Mouse (Mus musculus) kidney, postnatal 4 days (tissue): ENCODE results near the gene Arv1.

Source experiments
- DNase-seq, 2 experiments: peaks; one replicate each; pipeline ENCODE4 v3.0.0; 2021; ENCODE audit warnings: mixed read lengths in 2 of 2

Gene Arv1

GRCm38 (mm10) chr8:124732828-124733227, 10.9 kb downstream of the Arv1 start:
- no peak for DNase-seq

- no peak for DNase-seq
Observed at GRCm38 (mm10) chr8:124735371-124735911, 13.5 kb downstream of the Arv1 start.

DNA sequence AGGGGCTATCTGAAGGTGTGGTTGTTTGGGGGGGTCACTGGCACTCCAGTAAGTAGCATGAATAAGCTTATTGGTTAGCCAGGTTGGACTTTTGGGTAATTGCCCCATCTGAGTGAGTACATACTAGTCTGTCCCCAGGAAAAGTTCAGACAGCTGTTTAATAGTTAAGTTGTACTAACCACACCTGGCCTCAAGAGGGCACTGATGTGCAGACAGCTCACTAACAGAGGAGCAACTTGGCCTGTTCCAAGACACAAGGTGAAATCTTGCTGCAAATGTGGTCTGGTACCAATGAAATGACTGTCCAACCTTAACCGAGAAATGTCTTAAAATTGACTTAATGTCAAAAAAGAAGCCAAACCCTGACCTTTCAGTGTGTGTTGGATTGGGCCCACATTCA, 17.3 kb downstream of the Arv1 start:
- DNase-seq: peak; percentile 43 to 51

- DNase-seq: no peak
Observed at GRCm38 (mm10) chr8:124746661-124747060, 24.7 kb downstream of the Arv1 start.

GRCm38 (mm10) chr8:124751191-124751590, 29.3 kb downstream of the Arv1 start:
- DNase-seq: peak; percentile 43 to 65

DNA sequence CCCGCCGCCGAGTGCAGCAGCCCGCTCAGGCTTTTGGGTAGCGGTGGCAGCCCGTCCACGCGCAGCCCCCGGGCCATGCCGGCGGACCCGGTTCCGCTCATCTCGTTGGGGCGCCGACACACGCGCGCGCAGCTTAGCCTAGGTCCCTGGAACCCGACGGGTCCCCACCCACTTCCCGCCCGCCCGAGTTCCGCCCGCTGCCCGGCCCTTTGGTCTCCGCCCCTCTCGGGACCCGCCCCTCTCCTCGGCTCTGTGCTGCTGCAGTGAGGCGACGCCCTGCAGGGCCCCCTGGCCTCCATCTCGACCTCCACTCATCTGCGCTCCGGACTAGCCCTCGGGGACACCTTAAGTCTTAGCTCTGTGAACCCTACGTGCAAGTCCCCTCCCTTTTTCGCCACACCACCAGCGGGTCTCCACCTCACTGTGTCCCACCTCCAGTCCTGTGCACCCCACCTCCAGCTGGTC, 29.8 kb downstream of the Arv1 start, which contains the start of gene Fam89a:
Gene Fam89a (minus strand): TSS at position 124 of the 465 bp plus-strand sequence.
- peak; percentile 80 to 86 for DNase-seq

GRCm38 (mm10) chr8:124752325-124752862, 30.5 kb downstream of the Arv1 start:
- no peak for DNase-seq

GRCm38 (mm10) chr8:124754101-124754791, 32.3 kb downstream of the Arv1 start:
- peak; percentile 54 to 73 for DNase-seq

GRCm38 (mm10) chr8:124754792-124755190, 32.9 kb downstream of the Arv1 start:
- DNase-seq: no peak

DNA sequence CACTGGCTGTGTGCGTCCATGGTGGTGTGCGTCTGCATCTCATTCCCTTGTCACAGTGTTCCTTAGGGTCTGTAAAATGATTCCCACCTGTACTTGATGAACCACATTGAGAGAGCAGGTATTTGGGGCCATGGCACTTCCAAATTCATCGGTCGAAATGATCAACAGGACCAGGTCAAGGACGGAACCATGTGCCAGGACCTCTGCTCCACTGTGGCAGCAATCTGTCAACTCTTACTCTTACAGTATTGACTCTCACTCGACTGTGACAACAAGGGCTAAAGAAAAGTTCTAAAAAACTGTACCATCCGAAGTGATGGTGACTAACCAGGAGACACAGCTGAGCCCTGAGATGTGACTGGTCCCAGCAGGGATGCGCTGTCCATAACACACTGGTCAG, 33.5 kb downstream of the Arv1 start:
- DNase-seq: no peak

- no peak for DNase-seq
Observed at GRCm38 (mm10) chr8:124756153-124756552, 34.2 kb downstream of the Arv1 start.

DNA sequence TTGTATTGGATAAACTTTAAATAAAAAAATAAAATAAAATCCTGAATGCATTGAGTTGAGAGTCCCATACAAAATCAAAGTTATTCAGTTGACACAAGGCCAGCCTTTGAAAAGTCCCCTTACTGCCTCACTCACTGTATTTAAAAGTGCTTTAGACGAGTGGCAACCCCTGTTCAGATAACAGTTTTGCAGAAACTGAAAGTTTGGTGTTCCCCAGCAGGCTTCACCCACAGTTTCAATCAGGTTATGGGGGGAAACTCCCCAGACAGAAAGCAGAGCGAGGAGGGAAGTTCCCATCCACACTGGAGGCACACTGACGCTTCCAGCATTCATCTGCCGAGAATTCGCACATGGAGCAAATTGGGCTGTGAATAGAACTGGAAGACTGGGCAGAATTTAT, 34.7 kb downstream of the Arv1 start:
- no peak for DNase-seq

DNA sequence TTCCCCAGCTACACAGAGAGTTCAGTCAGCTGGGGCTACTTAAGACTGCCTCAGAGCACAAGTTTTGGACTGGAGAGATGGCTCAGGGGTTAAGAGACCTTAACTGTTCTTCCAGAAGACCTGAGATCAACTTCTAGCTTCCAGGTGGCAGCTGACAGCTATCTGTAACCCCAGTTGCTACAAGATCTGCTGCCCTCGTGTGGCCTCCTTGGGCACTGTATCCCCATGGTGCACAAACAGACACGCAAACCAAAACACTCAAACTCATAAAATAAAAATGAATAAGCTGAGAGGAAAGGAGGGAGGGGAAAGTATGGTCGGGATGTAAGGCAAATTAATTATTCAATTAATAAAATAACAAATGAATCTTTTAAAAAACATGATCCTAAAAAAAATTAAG, 36.6 kb downstream of the Arv1 start:
- DNase-seq: peak; percentile 80 to 81

- no peak for DNase-seq
Observed at GRCm38 (mm10) chr8:124763061-124763460, 41.1 kb downstream of the Arv1 start.

DNA sequence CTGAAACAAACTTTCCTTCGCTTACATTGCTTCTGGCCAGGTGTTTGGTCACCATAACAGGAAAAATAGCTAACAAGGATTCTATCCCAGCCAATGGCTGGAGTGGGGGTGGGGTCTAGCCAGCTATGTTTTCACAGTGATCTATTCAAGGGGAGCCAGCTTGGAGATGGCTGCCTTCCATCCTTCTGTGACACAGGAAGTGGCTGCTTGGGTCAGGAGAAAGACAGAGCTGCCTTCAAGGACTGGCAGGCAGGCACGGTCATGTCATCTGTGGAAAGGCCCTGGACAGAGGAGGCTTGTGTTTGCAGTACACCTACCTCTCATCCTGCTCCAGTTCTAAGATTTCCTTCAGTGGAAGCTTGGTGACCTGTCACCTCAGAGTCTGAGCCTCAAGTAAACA, 50.5 kb downstream of the Arv1 start:
- DNase-seq: no peak

DNA sequence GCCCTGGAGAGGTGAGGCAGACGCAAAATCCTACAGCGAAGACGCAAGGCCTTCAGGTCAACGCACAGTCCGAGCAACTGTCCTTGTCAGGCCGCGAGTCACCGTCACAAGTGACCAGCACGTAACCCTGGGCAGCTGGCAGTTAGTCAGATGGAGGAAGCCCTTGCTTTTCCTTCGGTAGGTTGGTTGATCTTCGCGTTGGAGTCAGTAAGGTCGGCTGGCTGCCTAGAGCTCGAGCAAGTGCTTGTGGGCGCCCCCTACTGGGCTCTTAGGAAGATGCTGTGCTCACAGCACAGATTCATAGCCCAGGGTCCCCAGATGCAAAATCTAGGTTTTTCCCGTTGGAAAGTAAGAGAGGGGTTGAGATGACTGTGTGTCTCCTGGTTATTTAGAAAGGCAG, 53.8 kb downstream of the Arv1 start:
- peak; percentile 82 to 89 for DNase-seq

- peak; percentile 52 to 64 for DNase-seq
Observed at GRCm38 (mm10) chr8:124780236-124780635, 58.3 kb downstream of the Arv1 start.

DNA sequence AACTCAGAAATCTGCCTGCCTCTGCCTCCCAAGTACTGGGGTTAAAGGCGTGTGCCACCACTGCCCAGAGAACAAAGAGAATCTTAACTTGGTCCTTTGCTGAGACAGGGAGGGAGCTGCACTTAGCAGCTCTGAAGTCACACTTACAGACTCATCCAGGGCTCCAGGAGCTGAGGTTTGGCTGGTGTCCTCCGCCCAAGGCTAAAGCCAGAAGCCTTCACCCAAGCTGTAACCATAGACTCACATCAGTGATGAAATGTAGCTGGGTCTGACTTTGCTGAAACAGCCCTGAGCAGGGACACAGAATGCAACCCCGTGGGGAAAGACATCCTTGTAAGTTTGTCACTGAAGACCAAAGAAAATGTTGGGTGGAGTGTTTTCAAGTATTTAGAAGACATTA, 60.5 kb downstream of the Arv1 start:
- DNase-seq: no peak

DNA sequence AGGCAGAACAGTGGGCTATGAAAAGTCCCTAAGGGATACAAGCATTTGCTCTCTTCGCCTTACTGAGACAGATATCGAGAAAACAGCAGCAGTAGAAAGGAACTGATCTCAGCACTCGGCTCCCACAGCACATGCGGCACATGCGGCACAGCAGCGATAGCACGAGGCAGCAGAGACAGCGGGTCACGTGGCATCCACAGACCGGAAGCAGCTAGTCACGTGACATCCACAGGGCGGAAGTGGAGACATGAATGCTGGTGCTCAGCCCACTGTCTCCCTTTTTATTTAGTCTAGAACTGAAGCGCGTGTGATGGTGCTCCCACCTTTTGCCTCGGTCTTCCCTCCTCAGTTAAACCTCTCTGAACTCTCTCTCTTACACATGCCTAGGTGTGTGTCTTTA, 61.3 kb downstream of the Arv1 start:
- DNase-seq: peak in 1 of 2 experiments; percentile 49
